Mouse (Mus musculus) liver, adult (tissue): Measurements from ENCODE around the gene Cbx7.

Experiments
- GATA4 ChIP-seq: IDR thresholded peaks from 2 replicates; pipeline ENCODE4 v1.6.1; 2014; ENCODE audit warnings: mild to moderate bottlenecking, low read length; ENCODE audit not compliant: insufficient replicate concordance

Gene Cbx7

GRCm38 (mm10) chr15:79970940-79971339 is at the start of gene Cbx7:
TSS of gene Cbx7 (minus strand) at chr15:79971119.
- no peak for TF ChIP-seq GATA4

GRCm38 (mm10) chr15:80020516-80020915 is 49.6 kb upstream of the Cbx7 start:
- no peak for TF ChIP-seq GATA4

GRCm38 (mm10) chr15:80019625-80020024 is 48.7 kb upstream of the Cbx7 start:
- TF ChIP-seq GATA4: no peak

- TF ChIP-seq GATA4: no peak
These were observed 48.3 kb upstream of the Cbx7 start for GRCm38 (mm10) chr15:80019220-80019619.

GRCm38 (mm10) chr15:80016563-80017301 is 45.8 kb upstream of the Cbx7 start:
- TF ChIP-seq GATA4: no peak

- TF ChIP-seq GATA4: no peak
These were observed 44.5 kb upstream of the Cbx7 start for GRCm38 (mm10) chr15:80015211-80015952.

- no peak for TF ChIP-seq GATA4
These were observed 43.6 kb upstream of the Cbx7 start, which contains the start of gene Pdgfb for GRCm38 (mm10) chr15:80014321-80015210. TSS of gene Pdgfb (minus strand) at chr15:80014977.

- TF ChIP-seq GATA4: no peak
These were observed 43.1 kb upstream of the Cbx7 start for GRCm38 (mm10) chr15:80014031-80014320.

- no peak for TF ChIP-seq GATA4
These were observed 42.5 kb upstream of the Cbx7 start for GRCm38 (mm10) chr15:80013256-80014030.

- no peak for TF ChIP-seq GATA4
These were observed 41.7 kb upstream of the Cbx7 start for GRCm38 (mm10) chr15:80012527-80013201.

- no peak for TF ChIP-seq GATA4
These were observed 41.0 kb upstream of the Cbx7 start for GRCm38 (mm10) chr15:80011778-80012526.

GRCm38 (mm10) chr15:80011194-80011593 is 40.3 kb upstream of the Cbx7 start:
- TF ChIP-seq GATA4: no peak

- no peak for TF ChIP-seq GATA4
These were observed 39.3 kb upstream of the Cbx7 start for GRCm38 (mm10) chr15:80010182-80010558.
